Mouse (Mus musculus) liver, embryonic 12.5 days (tissue): ENCODE data around the gene Zfhx3. TPM values are rescaled to one million over a fixed set of nuclear protein-coding genes. Genes with fewer than 3 reads are reported as not detected.

Source experiments
- ATAC-seq: fragments of 200-750 bp; cut with Nextera tagmentation; 2 replicates; pipeline ENCODE4 v1.8.0; 2017; ENCODE audit warnings: moderate number of reproducible peaks, mild to moderate bottlenecking, moderate library complexity
- H3K27ac ChIP-seq: fragments of 300-500 bp; sonication (generic); 2 replicates; pipeline ENCODE4 v1.5.1; 2016; ENCODE audit warnings: mild to moderate bottlenecking
- H3K27me3 ChIP-seq: fragments of 300-500 bp; sonication (generic); replicated peaks from 2 replicates; pipeline ENCODE4 v1.6.1; 2016; ENCODE audit warnings: mild to moderate bottlenecking, moderate library complexity
- H3K36me3 ChIP-seq: fragments of 300-500 bp; sonication (generic); 2 replicates; pipeline ENCODE4 v1.6.1; 2016; ENCODE audit warnings: mild to moderate bottlenecking, moderate library complexity
- H3K4me1 ChIP-seq: fragments of 300-500 bp; sonication (generic); 2 replicates; pipeline ENCODE4 v1.6.1; 2016
- H3K4me2 ChIP-seq: fragments of 300-500 bp; sonication (generic); 2 replicates; pipeline ENCODE4 v1.6.1; 2016; ENCODE audit warnings: mild to moderate bottlenecking, moderate library complexity
- H3K4me3 ChIP-seq: fragments of 300-500 bp; sonication (generic); 2 replicates; pipeline ENCODE4 v1.5.1; 2016; ENCODE audit warnings: mild to moderate bottlenecking, moderate library complexity
- H3K9ac ChIP-seq: fragments of 300-500 bp; sonication (generic); 2 replicates; pipeline ENCODE4 v1.6.1; 2016; ENCODE audit warnings: mild to moderate bottlenecking, moderate library complexity
- H3K9me3 ChIP-seq: fragments of 300-500 bp; sonication (generic); replicated peaks from 2 replicates; pipeline ENCODE4 v1.6.1; 2016; ENCODE audit warnings: mild to moderate bottlenecking, moderate library complexity
- WGBS: fragments of 180-500 bp; shearing (Covaris S2); methylation state at CpG from one replicate; pipeline ENCODE4 v1.1.7; 2016; ENCODE audit not compliant: insufficient replicate concordance; 5-methylcytosine and 5-hydroxymethylcytosine counted together
- polyA plus RNA-seq: library from polyadenylated mRNA; unstranded; fragments of >200 nt; fragmentation: Nextera tagmentation; extraction: Ambion mirVana; gene quantifications from 2 replicates; pipeline ENCODE4 v1.2.1, GENCODE M21; 2016

Zfhx3 gene
- polyA plus RNA-seq, 1 experiment from 2014 or later, result 2.4 TPM

DNA sequence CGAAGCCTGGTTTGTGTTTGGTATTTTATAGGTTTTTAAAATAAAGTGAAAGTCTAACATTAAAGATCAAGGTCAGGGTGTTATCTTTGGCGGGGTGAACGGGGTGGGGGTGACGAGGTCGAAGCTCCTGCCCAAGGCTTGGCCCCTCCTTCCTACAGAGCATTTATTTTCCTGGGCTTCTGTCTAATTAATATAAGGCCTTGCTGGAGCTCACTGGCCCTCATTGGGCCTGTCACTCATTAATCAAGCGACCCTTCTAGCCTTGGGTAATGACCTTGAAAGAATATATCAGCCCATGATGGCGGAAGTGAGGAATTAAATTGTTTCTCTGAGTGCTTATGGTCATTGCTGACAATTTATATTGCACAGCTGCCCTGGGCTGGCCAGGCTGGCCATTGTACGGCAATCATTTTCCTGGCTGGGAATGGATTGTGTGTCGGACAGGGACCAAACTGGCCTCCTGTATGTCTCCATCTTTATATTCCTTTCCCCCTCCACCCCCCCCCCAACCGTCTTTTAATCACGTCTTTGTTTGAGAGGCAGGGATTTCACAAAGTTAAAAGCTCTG lies 322.2 kb downstream of the Zfhx3 start:
- no peak overlapping the region for H3K4me2 ChIP-seq
- WGBS, result 55% methylated on average over 11 of the region's 11 CpGs

DNA sequence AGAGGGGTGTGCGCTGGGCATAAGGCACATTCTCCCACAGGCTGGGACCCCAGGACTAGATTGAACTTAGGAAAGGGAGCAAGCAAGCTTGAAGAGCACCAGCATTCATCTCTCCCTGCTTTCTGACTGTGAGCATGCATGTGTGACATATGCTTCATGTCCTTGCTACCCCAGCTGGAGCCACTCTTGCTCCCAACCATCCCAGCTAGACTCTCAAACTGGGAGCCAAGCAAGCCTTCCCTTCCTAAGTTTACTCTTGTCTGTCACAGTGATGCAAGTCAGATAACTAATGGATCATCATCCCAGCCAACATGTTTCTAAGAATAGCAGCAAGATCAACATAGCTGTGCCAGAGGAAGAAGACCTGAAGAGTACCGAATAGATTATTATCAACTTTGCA lies 335.5 kb downstream of the Zfhx3 start:
- Histone ChIP-seq H3K4me2 (no peak overlapping the region), H3K9ac (no peak overlapping the region), H3K27ac (no peak overlapping the region), H3K4me3 (no peak overlapping the region), H3K36me3 (no peaks in the 10 kb centered on the region), H3K4me1 (no peaks in the 10 kb centered on the region), H3K9me3 (no peaks in the 10 kb centered on the region), H3K27me3 (no peaks in the 10 kb centered on the region)
- 65% methylated on average over 2 of the region's 2 CpGs for WGBS
- ATAC-seq, result no peak

More for the DNA sequence above, 322.2 kb downstream of the Zfhx3 start:
- Histone ChIP-seq H3K27me3 (no peaks in the 10 kb centered on the region), H3K27ac (no peak overlapping the region), H3K4me1 (no peaks in the 10 kb centered on the region), H3K9ac (no peak overlapping the region), H3K4me3 (no peak overlapping the region), H3K9me3 (no peaks in the 10 kb centered on the region), H3K36me3 (no peaks in the 10 kb centered on the region)
- ATAC-seq, result no peak

DNA sequence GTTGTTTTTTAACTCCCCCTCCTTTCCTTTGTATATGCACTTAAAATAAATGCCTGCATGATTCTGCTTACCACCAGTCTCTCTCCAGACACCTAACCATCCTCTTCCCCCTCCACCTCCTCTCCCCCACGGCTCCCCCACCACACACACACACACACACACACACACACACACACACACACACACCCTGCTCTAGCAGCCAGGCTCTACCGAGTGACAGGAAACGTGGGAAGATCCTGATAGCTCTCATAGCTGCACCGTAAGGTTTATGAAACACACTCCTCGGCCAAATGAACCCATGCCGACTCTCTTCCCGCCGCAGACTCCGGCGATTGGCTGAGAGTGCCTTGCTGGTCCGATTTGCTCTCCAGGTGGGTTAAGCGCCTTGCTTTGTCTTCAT lies 339.5 kb downstream of the Zfhx3 start:
- Histone ChIP-seq H3K36me3 (no peaks in the 10 kb centered on the region), H3K9ac (no peak overlapping the region)

GRCm38 (mm10) chr8:108286117-108286516 lies 343.7 kb downstream of the Zfhx3 start:
- no peak for ATAC-seq

More for the DNA sequence above, 339.5 kb downstream of the Zfhx3 start:
- no peak overlapping the region for H3K4me2 ChIP-seq
- ATAC-seq, result no peak
- WGBS, result 36% methylated on average over 12 of the region's 12 CpGs
- no peak overlapping the region for H3K4me3 ChIP-seq
- no peak overlapping the region for H3K27ac ChIP-seq
- H3K9me3 ChIP-seq, result no peaks in the 10 kb centered on the region
- 0 out of 2 replicates have a peak, but pooled peaks cover 3% of the 10 kb centered on the region for H3K27me3 ChIP-seq
- H3K4me1 ChIP-seq, result no peaks in the 10 kb centered on the region

DNA sequence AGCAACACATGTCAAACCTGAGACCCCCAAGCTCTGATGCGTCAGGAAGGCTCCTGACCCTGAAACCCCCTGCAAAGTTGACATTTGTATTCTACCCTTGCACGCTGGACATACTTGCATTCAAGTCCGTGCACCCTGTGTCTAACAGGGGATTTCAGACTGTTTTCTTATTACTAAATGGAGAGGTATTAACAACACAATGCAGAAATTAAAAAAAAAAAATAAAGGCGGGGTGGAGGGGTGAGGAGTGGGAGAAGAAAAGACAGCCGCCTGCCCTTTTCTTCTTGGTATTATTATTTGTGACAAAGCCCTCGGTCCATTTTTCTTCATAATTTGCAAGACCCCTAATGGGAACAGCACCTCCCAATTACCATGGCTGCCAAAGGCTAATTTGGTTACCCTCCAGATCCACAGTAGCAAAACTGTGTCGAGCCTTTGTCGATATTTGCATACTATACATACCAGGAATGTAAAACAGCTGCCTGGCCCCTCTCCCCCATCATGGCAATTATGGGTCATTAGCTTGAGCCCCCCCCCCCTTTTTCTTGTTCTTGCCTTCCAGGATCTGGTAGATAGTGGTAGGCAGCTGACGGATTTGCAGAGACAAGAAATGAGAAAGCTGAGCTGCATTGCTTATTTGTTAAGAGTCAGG lies 358.6 kb downstream of the Zfhx3 start:
- Histone ChIP-seq H3K9me3 (no peaks in the 10 kb centered on the region), H3K27ac (no peak overlapping the region), H3K4me2 (no peak overlapping the region), H3K36me3 (no peaks in the 10 kb centered on the region), H3K9ac (no peak overlapping the region), H3K4me3 (no peak overlapping the region), H3K27me3 (no peaks in the 10 kb centered on the region), H3K4me1 (no peaks in the 10 kb centered on the region)
- no peak for ATAC-seq
- WGBS, result 72% methylated on average over 9 of the region's 9 CpGs

More at GRCm38 (mm10) chr8:108286117-108286516, 343.7 kb downstream of the Zfhx3 start:
- H3K9me3 ChIP-seq, result no peaks in the 10 kb centered on the region
- no peaks in the 10 kb centered on the region for H3K4me1 ChIP-seq
- WGBS, result 24% methylated on average over 5 of the region's 5 CpGs
- 0 out of 2 replicates have a peak, but pooled peaks cover 3% of the 10 kb centered on the region for H3K27me3 ChIP-seq
- H3K27ac ChIP-seq, result no peak overlapping the region
- no peak overlapping the region for H3K4me3 ChIP-seq
- H3K36me3 ChIP-seq, result no peaks in the 10 kb centered on the region
- no peak overlapping the region for H3K4me2 ChIP-seq
- no peak overlapping the region for H3K9ac ChIP-seq

DNA sequence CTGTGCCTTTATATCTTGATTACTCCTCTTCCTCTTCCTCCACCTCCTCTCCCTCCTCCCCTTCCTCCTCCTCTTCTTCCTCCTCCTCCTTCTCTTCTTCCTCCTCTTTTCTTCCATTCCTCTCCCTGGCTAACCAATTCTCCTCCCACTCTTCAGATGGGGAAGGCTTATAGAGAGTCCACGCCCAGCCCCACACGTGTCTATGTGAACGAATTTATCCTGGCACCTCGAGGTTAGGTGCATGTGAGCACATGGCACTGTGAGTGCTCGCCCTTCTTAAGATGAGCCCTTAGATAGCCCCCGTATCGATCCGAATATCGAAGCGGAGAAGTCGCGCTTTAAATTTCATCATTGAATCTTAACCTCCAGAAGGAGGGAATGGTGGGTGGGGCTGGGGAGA lies 359.2 kb downstream of the Zfhx3 start:
- Histone ChIP-seq H3K4me2 (no peak overlapping the region), H3K9me3 (no peaks in the 10 kb centered on the region), H3K36me3 (no peaks in the 10 kb centered on the region), H3K27me3 (no peaks in the 10 kb centered on the region), H3K4me1 (no peaks in the 10 kb centered on the region), H3K9ac (no peak overlapping the region), H3K4me3 (no peak overlapping the region), H3K27ac (no peak overlapping the region)
- no peak for ATAC-seq
- 67% methylated on average over 12 of the region's 12 CpGs for WGBS

GRCm38 (mm10) chr8:108305368-108305767 lies 362.9 kb downstream of the Zfhx3 start:
- Histone ChIP-seq H3K27ac (no peak overlapping the region), H3K9me3 (no peaks in the 10 kb centered on the region), H3K4me1 (no peaks in the 10 kb centered on the region), H3K9ac (no peak overlapping the region), H3K4me3 (no peak overlapping the region), H3K4me2 (no peak overlapping the region), H3K27me3 (no peaks in the 10 kb centered on the region), H3K36me3 (no peaks in the 10 kb centered on the region)
- no peak for ATAC-seq
- 50% methylated on average over 3 of the region's 3 CpGs for WGBS

- WGBS, result 71% methylated on average over 14 of the region's 14 CpGs
- no peak for ATAC-seq
- Histone ChIP-seq H3K27ac (no peak overlapping the region), H3K36me3 (no peaks in the 10 kb centered on the region), H3K9me3 (no peaks in the 10 kb centered on the region), H3K4me1 (no peaks in the 10 kb centered on the region), H3K9ac (no peak overlapping the region), H3K4me3 (no peak overlapping the region), H3K4me2 (no peak overlapping the region), H3K27me3 (no peaks in the 10 kb centered on the region)
Measured at GRCm38 (mm10) chr8:108309525-108310246, 367.2 kb downstream of the Zfhx3 start.

- no peaks in the 10 kb centered on the region for H3K9me3 ChIP-seq
- no peaks in the 10 kb centered on the region for H3K36me3 ChIP-seq
- no peaks in the 10 kb centered on the region for H3K4me1 ChIP-seq
- H3K4me3 ChIP-seq, result no peak overlapping the region
- H3K27ac ChIP-seq, result no peak overlapping the region
- no peak overlapping the region for H3K9ac ChIP-seq
- no peaks in the 10 kb centered on the region for H3K27me3 ChIP-seq
- 37% methylated on average over 8 of the region's 8 CpGs for WGBS
- no peak for ATAC-seq
- H3K4me2 ChIP-seq, result no peak overlapping the region
Measured at GRCm38 (mm10) chr8:108315046-108315445, 372.6 kb downstream of the Zfhx3 start.

- no peak overlapping the region for H3K4me3 ChIP-seq
- no peak overlapping the region for H3K9ac ChIP-seq
- no peaks in the 10 kb centered on the region for H3K4me1 ChIP-seq
- H3K36me3 ChIP-seq, result no peaks in the 10 kb centered on the region
- H3K27ac ChIP-seq, result no peak overlapping the region
- no peaks in the 10 kb centered on the region for H3K27me3 ChIP-seq
- no peak for ATAC-seq
- no peaks in the 10 kb centered on the region for H3K9me3 ChIP-seq
- 65% methylated on average over 4 of the region's 4 CpGs for WGBS
- no peak overlapping the region for H3K4me2 ChIP-seq
Measured at GRCm38 (mm10) chr8:108317532-108318093, 375.2 kb downstream of the Zfhx3 start.

DNA sequence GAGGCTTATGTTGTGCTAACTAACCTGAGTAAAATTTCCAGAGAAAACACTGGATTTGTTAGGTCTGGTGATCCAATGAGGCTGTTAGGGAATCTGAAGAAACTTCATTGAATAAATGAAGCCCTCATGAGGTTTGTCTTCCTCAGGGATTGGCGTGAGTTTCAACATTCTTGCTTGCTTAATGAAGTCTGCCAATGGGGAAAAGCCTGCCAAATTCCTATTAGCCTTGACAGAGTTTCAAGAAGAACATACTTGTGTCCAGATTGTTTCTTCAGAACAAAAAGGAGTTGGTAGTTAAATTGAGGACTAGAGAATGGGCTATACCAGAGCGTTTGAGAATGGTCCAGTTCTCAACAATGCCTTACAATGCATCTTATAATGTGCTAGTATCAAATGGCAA lies 385.3 kb downstream of the Zfhx3 start:
- Histone ChIP-seq H3K4me3 (no peak overlapping the region), H3K27me3 (no peaks in the 10 kb centered on the region), H3K4me1 (no peaks in the 10 kb centered on the region), H3K36me3 (no peaks in the 10 kb centered on the region), H3K9ac (no peak overlapping the region), H3K9me3 (no peaks in the 10 kb centered on the region), H3K27ac (no peak overlapping the region), H3K4me2 (no peak overlapping the region)
- ATAC-seq, result no peak
- WGBS, result 55% methylated on average over 2 of the region's 2 CpGs

- H3K9ac ChIP-seq, result no peak overlapping the region
- no peaks in the 10 kb centered on the region for H3K27me3 ChIP-seq
- H3K27ac ChIP-seq, result no peak overlapping the region
- H3K4me2 ChIP-seq, result no peak overlapping the region
- H3K9me3 ChIP-seq, result no peaks in the 10 kb centered on the region
- no peaks in the 10 kb centered on the region for H3K4me1 ChIP-seq
- H3K4me3 ChIP-seq, result no peak overlapping the region
- 69% methylated on average over 14 of the region's 14 CpGs for WGBS
- H3K36me3 ChIP-seq, result no peaks in the 10 kb centered on the region
- no peak for ATAC-seq
Measured at GRCm38 (mm10) chr8:108348352-108348751, 405.9 kb downstream of the Zfhx3 start.
